Mouse (Mus musculus) liver, embryonic 14.5 days (tissue): ENCODE data around the gene Aldh2.

Experiments used
- CTCF ChIP-seq: IDR thresholded peaks from 2 replicates; pipeline ENCODE4 v1.5.1; 2016; ENCODE audit warnings: antibody characterized with exemption, low read depth, control low read depth
- EP300 ChIP-seq: IDR thresholded peaks from 2 replicates; pipeline ENCODE4 v1.6.1; 2016; ENCODE audit warnings: antibody characterized with exemption, low read depth

- TF ChIP-seq CTCF, result no peak; the same call in 1 of the 2 replicates
- no peak for TF ChIP-seq EP300
Observed at GRCm38 (mm10) chr5:121541235-121541634, 52.4 kb downstream of the Aldh2 start.
